Mouse (Mus musculus): ENCODE results near the gene Tenm3. TPM values are rescaled to one million over a fixed set of nuclear protein-coding genes. Genes with fewer than 3 reads are reported as not detected.

Gene Tenm3
- total and polyA plus RNA-seq, 3 experiments, result 0.01 to 0.11 TPM; not detected in 1

- DNase-seq (ENCODE audit: low spot score) (no peak), ATAC-seq (ENCODE audit: extremely low read depth, insufficient number of reproducible peaks, low FRiP score, poor library complexity, severe bottlenecking) (no peak)
- Histone ChIP-seq H3K27me3 (ENCODE audit: insufficient read depth, low read length) (no peaks in the 10 kb centered on the region), H3K9me3 (replicated peaks) (peaks cover 38% of the 10 kb centered on the region), H3K4me3 (ENCODE audit: low read depth, low read length) (no peak overlapping the region), H3K36me3 (replicated peaks) (no peaks in the 10 kb centered on the region), H3K4me1 (ENCODE audit: insufficient read depth, low read depth, low read length) (no peaks in the 10 kb centered on the region)
- no peak for TF ChIP-seq GATA2 (IDR thresholded peaks at IDR 0.05; ENCODE audit: borderline replicate concordance, low read depth, low read length)
- no peak for TF ChIP-seq GATA1 (IDR thresholded peaks at IDR 0.05; ENCODE audit: borderline replicate concordance, low read length)
- no peak for TF ChIP-seq POLR2AphosphoS5 (IDR thresholded peaks at IDR 0.05; ENCODE audit: insufficient replicate concordance, low read depth, low read length)
- TF ChIP-seq TAL1 (conservative IDR thresholded peaks at IDR 0.05; ENCODE audit: low read depth, low read length), result no peak
- no peak for TF ChIP-seq CTCF (IDR thresholded peaks at IDR 0.05; ENCODE audit: low read depth, low read length)
Measured at GRCm38 (mm10) chr8:48341692-48342091, 502.1 kb downstream of the Tenm3 start.

GRCm38 (mm10) chr8:48341276-48341675 lies 502.5 kb downstream of the Tenm3 start:
- Histone ChIP-seq H3K4me3 (ENCODE audit: low read depth, low read length) (no peak overlapping the region), H3K36me3 (replicated peaks) (no peaks in the 10 kb centered on the region), H3K9me3 (replicated peaks) (peaks cover 35% of the 10 kb centered on the region), H3K27me3 (ENCODE audit: insufficient read depth, low read length) (no peaks in the 10 kb centered on the region), H3K4me1 (ENCODE audit: insufficient read depth, low read depth, low read length) (no peaks in the 10 kb centered on the region)
- no peak for TF ChIP-seq GATA1 (IDR thresholded peaks at IDR 0.05; ENCODE audit: borderline replicate concordance, low read length)
- TF ChIP-seq CTCF (IDR thresholded peaks at IDR 0.05; ENCODE audit: low read depth, low read length), result no peak
- no peak for TF ChIP-seq TAL1 (conservative IDR thresholded peaks at IDR 0.05; ENCODE audit: low read depth, low read length)
- no peak for TF ChIP-seq GATA2 (IDR thresholded peaks at IDR 0.05; ENCODE audit: borderline replicate concordance, low read depth, low read length)
- no peak for TF ChIP-seq POLR2AphosphoS5 (IDR thresholded peaks at IDR 0.05; ENCODE audit: insufficient replicate concordance, low read depth, low read length)
- ATAC-seq (ENCODE audit: extremely low read depth, insufficient number of reproducible peaks, low FRiP score, poor library complexity, severe bottlenecking) (no peak), DNase-seq (ENCODE audit: low spot score) (no peak)

- peaks cover 26% of the 10 kb centered on the region for H3K9me3 ChIP-seq (replicated peaks)
- no peak for DNase-seq (ENCODE audit: low spot score)
- ATAC-seq (ENCODE audit: extremely low read depth, insufficient number of reproducible peaks, low FRiP score, poor library complexity, severe bottlenecking), result no peak
- no peaks in the 10 kb centered on the region for H3K4me1 ChIP-seq (ENCODE audit: insufficient read depth, low read depth, low read length)
- TF ChIP-seq GATA1 (IDR thresholded peaks at IDR 0.05; ENCODE audit: borderline replicate concordance, low read length) (no peak), TAL1 (conservative IDR thresholded peaks at IDR 0.05; ENCODE audit: low read depth, low read length) (no peak), CTCF (IDR thresholded peaks at IDR 0.05; ENCODE audit: low read depth, low read length) (no peak), POLR2AphosphoS5 (IDR thresholded peaks at IDR 0.05; ENCODE audit: insufficient replicate concordance, low read depth, low read length) (no peak), GATA2 (IDR thresholded peaks at IDR 0.05; ENCODE audit: borderline replicate concordance, low read depth, low read length) (no peak)
- H3K27me3 ChIP-seq (ENCODE audit: insufficient read depth, low read length), result no peaks in the 10 kb centered on the region
- H3K36me3 ChIP-seq (replicated peaks), result no peaks in the 10 kb centered on the region
- no peak overlapping the region for H3K4me3 ChIP-seq (ENCODE audit: low read depth, low read length)
Measured at GRCm38 (mm10) chr8:48322655-48323265, 521.0 kb downstream of the Tenm3 start.

- DNase-seq (ENCODE audit: low spot score), result no peak
- no peak for TF ChIP-seq TAL1 (conservative IDR thresholded peaks at IDR 0.05; ENCODE audit: low read depth, low read length)
- TF ChIP-seq GATA1 (IDR thresholded peaks at IDR 0.05; ENCODE audit: borderline replicate concordance, low read length), result no peak
- TF ChIP-seq GATA2 (IDR thresholded peaks at IDR 0.05; ENCODE audit: borderline replicate concordance, low read depth, low read length), result no peak
- no peak for TF ChIP-seq POLR2AphosphoS5 (IDR thresholded peaks at IDR 0.05; ENCODE audit: insufficient replicate concordance, low read depth, low read length)
- no peak for TF ChIP-seq CTCF (IDR thresholded peaks at IDR 0.05; ENCODE audit: low read depth, low read length)
- peaks cover 29% of the 10 kb centered on the region for H3K9me3 ChIP-seq (replicated peaks)
Measured at GRCm38 (mm10) chr8:48322240-48322639, 521.5 kb downstream of the Tenm3 start.

GRCm38 (mm10) chr8:48319674-48320073 lies 524.1 kb downstream of the Tenm3 start:
- Histone ChIP-seq H3K4me3 (ENCODE audit: low read depth, low read length) (no peak overlapping the region), H3K4me1 (ENCODE audit: insufficient read depth, low read depth, low read length) (no peaks in the 10 kb centered on the region), H3K27me3 (ENCODE audit: insufficient read depth, low read length) (no peaks in the 10 kb centered on the region), H3K36me3 (replicated peaks) (no peaks in the 10 kb centered on the region), H3K9me3 (replicated peaks) (peaks cover 28% of the 10 kb centered on the region)
- DNase-seq (ENCODE audit: low spot score) (no peak), ATAC-seq (ENCODE audit: extremely low read depth, insufficient number of reproducible peaks, low FRiP score, poor library complexity, severe bottlenecking) (no peak)
- no peak for TF ChIP-seq CTCF (IDR thresholded peaks at IDR 0.05; ENCODE audit: low read depth, low read length)
- TF ChIP-seq GATA1 (IDR thresholded peaks at IDR 0.05; ENCODE audit: borderline replicate concordance, low read length), result no peak
- TF ChIP-seq TAL1 (conservative IDR thresholded peaks at IDR 0.05; ENCODE audit: low read depth, low read length), result no peak
- TF ChIP-seq POLR2AphosphoS5 (IDR thresholded peaks at IDR 0.05; ENCODE audit: insufficient replicate concordance, low read depth, low read length), result no peak
- TF ChIP-seq GATA2 (IDR thresholded peaks at IDR 0.05; ENCODE audit: borderline replicate concordance, low read depth, low read length), result no peak

More at GRCm38 (mm10) chr8:48322240-48322639, 521.5 kb downstream of the Tenm3 start:
- ATAC-seq (ENCODE audit: extremely low read depth, insufficient number of reproducible peaks, low FRiP score, poor library complexity, severe bottlenecking), result no peak
- Histone ChIP-seq H3K36me3 (replicated peaks) (no peaks in the 10 kb centered on the region), H3K27me3 (ENCODE audit: insufficient read depth, low read length) (no peaks in the 10 kb centered on the region), H3K4me1 (ENCODE audit: insufficient read depth, low read depth, low read length) (no peaks in the 10 kb centered on the region), H3K4me3 (ENCODE audit: low read depth, low read length) (no peak overlapping the region)

GRCm38 (mm10) chr8:48317498-48317897 lies 526.3 kb downstream of the Tenm3 start:
- Histone ChIP-seq H3K9me3 (replicated peaks) (peaks cover 25% of the 10 kb centered on the region), H3K4me1 (ENCODE audit: insufficient read depth, low read depth, low read length) (no peaks in the 10 kb centered on the region), H3K27me3 (ENCODE audit: insufficient read depth, low read length) (no peaks in the 10 kb centered on the region), H3K36me3 (replicated peaks) (no peaks in the 10 kb centered on the region), H3K4me3 (ENCODE audit: low read depth, low read length) (no peak overlapping the region)
- no peak for TF ChIP-seq POLR2AphosphoS5 (IDR thresholded peaks at IDR 0.05; ENCODE audit: insufficient replicate concordance, low read depth, low read length)
- no peak for TF ChIP-seq CTCF (IDR thresholded peaks at IDR 0.05; ENCODE audit: low read depth, low read length)
- DNase-seq (ENCODE audit: low spot score) (no peak), ATAC-seq (ENCODE audit: extremely low read depth, insufficient number of reproducible peaks, low FRiP score, poor library complexity, severe bottlenecking) (no peak)

Data from G1E (cell line).